In genomic region chr12:55505314-55506028, GRCm38 (mm10) we compare ENCODE assay signal across 24 mouse cellular contexts. TPM values are rescaled to one million over a fixed set of nuclear protein-coding genes. Genes with fewer than 3 reads are reported as not detected.
DNase-seq lines count a peak whose midpoint lies in the region; ATAC-seq and TF ChIP-seq lines count a peak whose summit lies in the region.
"Had no signal": no experiment of that assay in that cellular context is flagged by ENCODE, and none has a peak within 500 bp of the region (broad histone marks: within the 10 kb centered on the region; RNA-seq: fewer than 3 reads in every experiment).

No protein-coding gene starts in this region.

- H3K9me3 ChIP-seq in forebrain, postnatal 0 days (ENCODE audit: low read length) = no peaks in the 10 kb centered on the region
- H3K9me3 ChIP-seq in forebrain, embryonic 15.5 days = no peaks in the 10 kb centered on the region
- no peaks in the 10 kb centered on the region for H3K9me3 ChIP-seq in ES-Bruce4 (replicated peaks; ENCODE audit: control insufficient read depth, insufficient read depth, low read length, poor library complexity, severe bottlenecking)
- H3K9me3 ChIP-seq in neural tube, embryonic 13.5 days = no peaks in the 10 kb centered on the region
- H3K9me3 ChIP-seq: heart, embryonic 13.5 days; lung, embryonic 15.5 days; midbrain, embryonic 12.5 days had no signal

- no peak for TF ChIP-seq POLR2A in ES-Bruce4 (IDR thresholded peaks at IDR 0.05; ENCODE audit: insufficient read depth, low read length)

- no peak for TF ChIP-seq EP300 in ES-Bruce4 (IDR thresholded peaks at IDR 0.05; ENCODE audit: insufficient read depth, low read depth, low read length)

- H3K9ac ChIP-seq in forebrain, postnatal 0 days = no peak overlapping the region
- H3K9ac ChIP-seq in forebrain, embryonic 15.5 days (replicated peaks) = no peak overlapping the region
- peak overlapping the region; percentile 27; the same call in 1 of the 2 replicates for H3K9ac ChIP-seq in ES-Bruce4 (ENCODE audit: low read depth, poor library complexity, severe bottlenecking)
- no peak overlapping the region for H3K9ac ChIP-seq in neural tube, embryonic 13.5 days
- H3K9ac ChIP-seq: liver, embryonic 14.5 days; lung, embryonic 15.5 days; midbrain, embryonic 12.5 days had no signal

- no peak overlapping the region for H3K4me2 ChIP-seq in forebrain, postnatal 0 days (ENCODE audit: low read depth)
- H3K4me2 ChIP-seq in forebrain, embryonic 15.5 days (replicated peaks) = no peak overlapping the region
- H3K4me2 ChIP-seq in neural tube, embryonic 13.5 days = no peak overlapping the region
- H3K4me2 ChIP-seq: lung, embryonic 15.5 days; midbrain, embryonic 12.5 days had no signal

- H3K27me3 ChIP-seq in forebrain, postnatal 0 days (ENCODE audit: insufficient read depth, low read length) = no peaks in the 10 kb centered on the region
- H3K27me3 ChIP-seq in forebrain, embryonic 15.5 days = no peaks in the 10 kb centered on the region
- no peaks in the 10 kb centered on the region for H3K27me3 ChIP-seq in ES-Bruce4 (ENCODE audit: control insufficient read depth, insufficient read depth, low read length, poor library complexity, severe bottlenecking)
- H3K27me3 ChIP-seq in neural tube, embryonic 13.5 days = peaks cover 29% of the 10 kb centered on the region
- H3K27me3 ChIP-seq: lung, embryonic 15.5 days; Patski had no signal

- no peak for DNase-seq in forebrain, postnatal 0 days
- peak; percentile 92 for DNase-seq in ZHBTc4 (ENCODE audit: low read depth, low spot score)
- no peak for DNase-seq in gastrocnemius, postnatal 25 days
- DNase-seq in thymus, postnatal 10 days (ENCODE audit: low spot score in 2 of 2) = no peak
- DNase-seq in right cerebral cortex, adult 2 months (ENCODE audit: low spot score in 2 of 2) = no peak
- DNase-seq: cerebellum, adult 11-12 months; heart, adult 11 months; right cerebral cortex, adult 18-20 months had no signal

- H3K27ac ChIP-seq in forebrain, postnatal 0 days (ENCODE audit: low read depth, low read length) = no peak overlapping the region
- no peak overlapping the region for H3K27ac ChIP-seq in forebrain, embryonic 15.5 days (replicated peaks)
- H3K27ac ChIP-seq in ES-Bruce4 (ENCODE audit: insufficient read depth, low read length) = peak overlapping the region; percentile 86
- H3K27ac ChIP-seq in neural tube, embryonic 13.5 days (replicated peaks) = no peak overlapping the region
- H3K27ac ChIP-seq: heart, embryonic 13.5 days; liver, embryonic 14.5 days; lung, embryonic 15.5 days; macrophage; midbrain, embryonic 12.5 days had no signal

- H3K4me1 ChIP-seq in forebrain, postnatal 0 days (ENCODE audit: insufficient read depth) = no peaks in the 10 kb centered on the region
- no peaks in the 10 kb centered on the region for H3K4me1 ChIP-seq in forebrain, embryonic 15.5 days
- peaks cover 11% of the 10 kb centered on the region for H3K4me1 ChIP-seq in ES-Bruce4 (ENCODE audit: control insufficient read depth, insufficient read depth, low read length)
- no peaks in the 10 kb centered on the region for H3K4me1 ChIP-seq in neural tube, embryonic 13.5 days (replicated peaks)
- H3K4me1 ChIP-seq: lung, embryonic 15.5 days; midbrain, embryonic 12.5 days had no signal

- ATAC-seq in forebrain, postnatal 0 days = peak; percentile 54
- ATAC-seq in forebrain, embryonic 15.5 days (replicated peaks) = no peak
- peak; percentile 60 for ATAC-seq in neural tube, embryonic 13.5 days (ENCODE audit: low read depth)
- ATAC-seq: intestine, embryonic 16.5 days; Patski had no signal

- no peak for TF ChIP-seq CTCF in forebrain, postnatal 0 days (IDR thresholded peaks at IDR 0.05; ENCODE audit: low read depth)
- TF ChIP-seq CTCF in ES-Bruce4 (IDR thresholded peaks at IDR 0.05; ENCODE audit: low read depth, low read length) = no peak

- no peak overlapping the region for H3K4me3 ChIP-seq in forebrain, postnatal 0 days (ENCODE audit: low read depth, low read length)
- no peak overlapping the region for H3K4me3 ChIP-seq in forebrain, embryonic 15.5 days
- no peak overlapping the region for H3K4me3 ChIP-seq in ES-Bruce4 (ENCODE audit: low read depth, low read length)
- H3K4me3 ChIP-seq in neural tube, embryonic 13.5 days = no peak overlapping the region
- H3K4me3 ChIP-seq: lung, embryonic 15.5 days; midbrain, embryonic 12.5 days had no signal

- 42% methylated on average over 7 of the region's 7 CpGs for WGBS in forebrain, postnatal 0 days
- 39% methylated on average over 7 of the region's 7 CpGs for WGBS in forebrain, embryonic 15.5 days
- 17% methylated on average over 7 of the region's 7 CpGs for WGBS in neural tube, embryonic 13.5 days

- H3K36me3 ChIP-seq in forebrain, postnatal 0 days (ENCODE audit: insufficient read depth) = no peaks in the 10 kb centered on the region
- H3K36me3 ChIP-seq in forebrain, embryonic 15.5 days = no peaks in the 10 kb centered on the region
- H3K36me3 ChIP-seq in ES-Bruce4 (ENCODE audit: control insufficient read depth, insufficient read depth, low read length, poor library complexity, severe bottlenecking) = no peaks in the 10 kb centered on the region
- no peaks in the 10 kb centered on the region for H3K36me3 ChIP-seq in neural tube, embryonic 13.5 days
- H3K36me3 ChIP-seq: heart, embryonic 13.5 days; lung, embryonic 15.5 days; midbrain, embryonic 12.5 days had no signal

RNA-seq across cellular contexts. Expression of gene Nfkbia, which starts 13.0 kb away (rescaled TPM):
- total RNA-seq in forebrain, postnatal 0 days (2014; rRNA removed) = 43.5 and 48.2 TPM in 2 replicates
- 61.9 and 75.8 TPM in 2 replicates for polyA plus RNA-seq in forebrain, postnatal 0 days (2015; fragmentation: Nextera tagmentation; extraction: Ambion mirVana)
- 56.2 and 59.4 TPM in 2 replicates for polyA plus RNA-seq in forebrain, embryonic 15.5 days (2015; fragmentation: Nextera tagmentation; extraction: Ambion mirVana)
- polyA plus RNA-seq in ES-Bruce4 (2011; ENCODE audit: insufficient read depth, insufficient read length, low read depth, missing spikeins) = 40.9 and 45.3 TPM in 2 replicates
- 51.4 and 53.3 TPM in 2 replicates for polyA plus RNA-seq in neural tube, embryonic 13.5 days (2015; fragmentation: Nextera tagmentation; extraction: Ambion mirVana)
- total RNA-seq in gastrocnemius, postnatal 25 days (2021) = 10 to 100 TPM; 17.8 to 20.8 TPM

RNA-seq across cellular contexts. Expression of gene Aldoart2, which starts 59.6 kb away (rescaled TPM):
- not detected in 2 replicates for total RNA-seq in forebrain, postnatal 0 days (2014; rRNA removed)
- 0.09 and 0.30 TPM in 2 replicates for polyA plus RNA-seq in forebrain, postnatal 0 days (2015; fragmentation: Nextera tagmentation; extraction: Ambion mirVana)
- not detected in 2 replicates for polyA plus RNA-seq in forebrain, embryonic 15.5 days (2015; fragmentation: Nextera tagmentation; extraction: Ambion mirVana)
- polyA plus RNA-seq in ES-Bruce4 (2011; ENCODE audit: insufficient read depth, insufficient read length, low read depth, missing spikeins) = 0.40 TPM in 1 of 2 replicates, not detected in the other
- polyA plus RNA-seq in neural tube, embryonic 13.5 days (2015; fragmentation: Nextera tagmentation; extraction: Ambion mirVana) = 0.15 TPM in 1 of 2 replicates, not detected in the other
- total RNA-seq in gastrocnemius, postnatal 25 days (2021) = under 1 TPM in 1 of 2 experiments, not detected in 1; 0.20 TPM
- total RNA-seq: adrenal gland, postnatal 36 days; heart, postnatal 25 days; left cerebral cortex, postnatal 25 days had no signal
- polyA plus RNA-seq: heart, embryonic 13.5 days; intestine, embryonic 16.5 days; kidney, embryonic 16.5 days; limb, embryonic 14.5 days; liver, embryonic 14.5 days; lung, embryonic 15.5 days; macrophage; midbrain, embryonic 12.5 days; small intestine, adult 2 months had no signal
